Mouse (Mus musculus): ENCODE data around the gene Pcgf5. TPM values are rescaled to one million over a fixed set of nuclear protein-coding genes. Genes with fewer than 3 reads are reported as not detected.

Pcgf5 gene
- total RNA-seq (2017) = 33.4 and 38.8 TPM in 2 replicates

GRCm38 (mm10) chr19:36348161-36348800, at the start of gene Pcgf5:
Gene Pcgf5, plus strand, starts transcription at chr19:36348309.
- peak; percentile 40 for ATAC-seq (ENCODE audit: extremely low read depth, insufficient number of reproducible peaks, low FRiP score, poor library complexity, severe bottlenecking)

GRCm38 (mm10) chr19:36305542-36305941, 42.6 kb upstream of the Pcgf5 start:
- no peak for ATAC-seq (ENCODE audit: extremely low read depth, insufficient number of reproducible peaks, low FRiP score, poor library complexity, severe bottlenecking)

GRCm38 (mm10) chr19:36314010-36314409, 34.1 kb upstream of the Pcgf5 start:
- no peak for ATAC-seq (ENCODE audit: extremely low read depth, insufficient number of reproducible peaks, low FRiP score, poor library complexity, severe bottlenecking)

- ATAC-seq (ENCODE audit: extremely low read depth, insufficient number of reproducible peaks, low FRiP score, poor library complexity, severe bottlenecking) = no peak
Measured at GRCm38 (mm10) chr19:36319735-36320134, 28.4 kb upstream of the Pcgf5 start.

GRCm38 (mm10) chr19:36321066-36321465, 27.0 kb upstream of the Pcgf5 start:
- ATAC-seq (ENCODE audit: extremely low read depth, insufficient number of reproducible peaks, low FRiP score, poor library complexity, severe bottlenecking) = no peak

- ATAC-seq (ENCODE audit: extremely low read depth, insufficient number of reproducible peaks, low FRiP score, poor library complexity, severe bottlenecking) = no peak
Measured at GRCm38 (mm10) chr19:36323326-36323725, 24.8 kb upstream of the Pcgf5 start.

GRCm38 (mm10) chr19:36328678-36329077, 19.4 kb upstream of the Pcgf5 start:
- ATAC-seq (ENCODE audit: extremely low read depth, insufficient number of reproducible peaks, low FRiP score, poor library complexity, severe bottlenecking) = no peak

- no peak for ATAC-seq (ENCODE audit: extremely low read depth, insufficient number of reproducible peaks, low FRiP score, poor library complexity, severe bottlenecking)
Measured at GRCm38 (mm10) chr19:36347376-36347775, 733 bp upstream of the Pcgf5 start.

- no peak for ATAC-seq (ENCODE audit: extremely low read depth, insufficient number of reproducible peaks, low FRiP score, poor library complexity, severe bottlenecking)
Measured at GRCm38 (mm10) chr19:36347831-36348160, 313 bp upstream of the Pcgf5 start.

- peak; percentile 61 for ATAC-seq (ENCODE audit: extremely low read depth, insufficient number of reproducible peaks, low FRiP score, poor library complexity, severe bottlenecking)
Measured at GRCm38 (mm10) chr19:36348801-36349486, 835 bp downstream of the Pcgf5 start.

GRCm38 (mm10) chr19:36349487-36349955, 1.4 kb downstream of the Pcgf5 start:
- ATAC-seq (ENCODE audit: extremely low read depth, insufficient number of reproducible peaks, low FRiP score, poor library complexity, severe bottlenecking) = no peak

- ATAC-seq (ENCODE audit: extremely low read depth, insufficient number of reproducible peaks, low FRiP score, poor library complexity, severe bottlenecking) = no peak
Measured at GRCm38 (mm10) chr19:36350181-36350580, 2.1 kb downstream of the Pcgf5 start.

GRCm38 (mm10) chr19:36350870-36351269, 2.8 kb downstream of the Pcgf5 start:
- ATAC-seq (ENCODE audit: extremely low read depth, insufficient number of reproducible peaks, low FRiP score, poor library complexity, severe bottlenecking) = no peak

GRCm38 (mm10) chr19:36362541-36362940, 14.4 kb downstream of the Pcgf5 start:
- ATAC-seq (ENCODE audit: extremely low read depth, insufficient number of reproducible peaks, low FRiP score, poor library complexity, severe bottlenecking) = no peak

- no peak for ATAC-seq (ENCODE audit: extremely low read depth, insufficient number of reproducible peaks, low FRiP score, poor library complexity, severe bottlenecking)
Measured at GRCm38 (mm10) chr19:36364757-36365156, 16.6 kb downstream of the Pcgf5 start.

GRCm38 (mm10) chr19:36371478-36371877, 23.4 kb downstream of the Pcgf5 start:
- ATAC-seq (ENCODE audit: extremely low read depth, insufficient number of reproducible peaks, low FRiP score, poor library complexity, severe bottlenecking) = no peak

- ATAC-seq (ENCODE audit: extremely low read depth, insufficient number of reproducible peaks, low FRiP score, poor library complexity, severe bottlenecking) = no peak
Measured at GRCm38 (mm10) chr19:36373056-36373621, 25.0 kb downstream of the Pcgf5 start.

GRCm38 (mm10) chr19:36375200-36375783, 27.2 kb downstream of the Pcgf5 start:
- ATAC-seq (ENCODE audit: extremely low read depth, insufficient number of reproducible peaks, low FRiP score, poor library complexity, severe bottlenecking) = peak; percentile 81

- ATAC-seq (ENCODE audit: extremely low read depth, insufficient number of reproducible peaks, low FRiP score, poor library complexity, severe bottlenecking) = no peak
Measured at GRCm38 (mm10) chr19:36377729-36378128, 29.6 kb downstream of the Pcgf5 start.
